Mouse (Mus musculus) forebrain, embryonic 14.5 days (tissue): ENCODE data around the gene Brd1. TPM values are rescaled to one million over a fixed set of nuclear protein-coding genes. Genes with fewer than 3 reads are reported as not detected.
A peak's percentile ranks its signal among the peaks of the same experiment; 100 is the strongest.
"Not testable (repeated sequence)": the region's sequence is repeated elsewhere in the genome, so short reads cannot be mapped to it uniquely, and the experiment has no call there.

Experiments used
- ATAC-seq: fragments of 200-750 bp; cut with Nextera tagmentation; 2 replicates; pipeline ENCODE4 v1.8.0; 2017; ENCODE audit warnings: mild to moderate bottlenecking, moderate library complexity
- DNase-seq: peaks from one replicate; pipeline ENCODE4 v3.0.0-alpha.2; 2015; ENCODE audit warnings: low spot score
- H3K27ac ChIP-seq: fragments of 300-500 bp; sonication (generic); 2 replicates; pipeline ENCODE4 v1.5.1; 2014; ENCODE audit warnings: low read depth, mild to moderate bottlenecking, control low read depth, low read length, moderate library complexity
- H3K27me3 ChIP-seq: fragments of 300-500 bp; sonication (generic); replicated peaks from 2 replicates; pipeline ENCODE4 v1.6.1; 2014; ENCODE audit warnings: low read length, control low read depth, mixed read lengths; ENCODE audit not compliant: control insufficient read depth, insufficient read depth
- H3K36me3 ChIP-seq: fragments of 300-500 bp; sonication (generic); 2 replicates; pipeline ENCODE4 v1.6.1; 2014; ENCODE audit warnings: low read length, control low read depth; ENCODE audit not compliant: control insufficient read depth, insufficient read depth
- H3K4me1 ChIP-seq: fragments of 300-500 bp; sonication (generic); 2 replicates; pipeline ENCODE4 v1.6.1; 2014; ENCODE audit warnings: antibody characterized with exemption, low read length, control low read depth; ENCODE audit not compliant: control insufficient read depth, insufficient read depth
- H3K4me2 ChIP-seq: fragments of 300-500 bp; sonication (generic); 2 replicates; pipeline ENCODE4 v1.6.1; 2014; ENCODE audit warnings: mild to moderate bottlenecking, control low read depth, low read length
- H3K4me3 ChIP-seq: fragments of 300-500 bp; sonication (generic); 2 replicates; pipeline ENCODE4 v1.5.1; 2014; ENCODE audit warnings: low read depth, low read length, control low read depth
- H3K9ac ChIP-seq: fragments of 300-500 bp; sonication (generic); 2 replicates; pipeline ENCODE4 v1.6.1; 2014; ENCODE audit warnings: mild to moderate bottlenecking, low read length, control low read depth, moderate library complexity
- H3K9me3 ChIP-seq: fragments of 300-500 bp; sonication (generic); replicated peaks from 2 replicates; pipeline ENCODE4 v1.6.1; 2016; ENCODE audit warnings: low read length, control low read depth, mixed read lengths; ENCODE audit not compliant: control insufficient read depth
- WGBS: fragments of 180-500 bp; shearing (Covaris S2); extraction: QIAGEN DNeasy Blood & Tissue Kit; methylation state at CpG from one replicate; pipeline ENCODE4 v1.1.7; 2014; 5-methylcytosine and 5-hydroxymethylcytosine counted together
- polyA plus RNA-seq: library from polyadenylated mRNA; unstranded; fragments of >200 nt; fragmentation: Nextera tagmentation; extraction: Ambion mirVana; gene quantifications from 2 replicates; pipeline ENCODE4 v1.2.1, GENCODE M21; 2014

Brd1 gene
- 27.0 and 27.9 TPM in 2 replicates for polyA plus RNA-seq

GRCm38 (mm10) chr15:88733834-88734571, at the start of gene Brd1:
TSS of gene Brd1 (minus strand) at chr15:88734233.
- Histone ChIP-seq H3K4me1 (peaks cover 20% of the 10 kb centered on the region), H3K27ac (peak within 1 kb of the TSS; percentile 91), H3K27me3 (no peaks in the 10 kb centered on the region), H3K9ac (peak within 1 kb of the TSS; percentile 98), H3K4me2 (peak within 1 kb of the TSS; percentile 78), H3K36me3 (peaks cover 20% of the 10 kb centered on the region), H3K9me3 (no peaks in the 10 kb centered on the region), H3K4me3 (peak within 1 kb of the TSS; percentile 100)
- peak; percentile 90 for ATAC-seq
- WGBS: 0% methylated on average over 60 of the region's 103 CpGs
- peak; percentile 90 for DNase-seq

- whole genome bisulfite sequencing: 85% methylated on average over 5 of the region's 5 CpGs
- not testable (repeated sequence) for H3K9me3 ChIP-seq, H3K9ac ChIP-seq, ATAC-seq, H3K4me1 ChIP-seq, H3K27me3 ChIP-seq, H3K4me2 ChIP-seq, DNase-seq, H3K4me3 ChIP-seq, H3K27ac ChIP-seq
- peaks cover 51% of the 10 kb centered on the region for H3K36me3 ChIP-seq
These were observed 40.6 kb upstream of the Brd1 start for GRCm38 (mm10) chr15:88774630-88775029.

- 89% methylated on average over 1 of the region's 1 CpGs for WGBS
- no peak overlapping the region for H3K4me2 ChIP-seq
- no peak for ATAC-seq
- no peaks in the 10 kb centered on the region for H3K27me3 ChIP-seq
- peaks cover 56% of the 10 kb centered on the region for H3K36me3 ChIP-seq
- H3K27ac ChIP-seq: no peak overlapping the region
- H3K9me3 ChIP-seq: 0 out of 2 replicates have a peak, but pooled peaks cover 4% of the 10 kb centered on the region
- no peak for DNase-seq
- H3K4me3 ChIP-seq: no peak overlapping the region
- H3K9ac ChIP-seq: no peak overlapping the region
- H3K4me1 ChIP-seq: no peaks in the 10 kb centered on the region
These were observed 34.5 kb upstream of the Brd1 start for GRCm38 (mm10) chr15:88768537-88768936.

GRCm38 (mm10) chr15:88766139-88766538, 32.1 kb upstream of the Brd1 start:
- H3K9ac ChIP-seq, H3K4me1 ChIP-seq, H3K27me3 ChIP-seq, ATAC-seq, DNase-seq, H3K27ac ChIP-seq, H3K4me3 ChIP-seq, H3K4me2 ChIP-seq, H3K9me3 ChIP-seq: not testable (repeated sequence)
- H3K36me3 ChIP-seq: peaks cover 59% of the 10 kb centered on the region
- WGBS: 92% methylated on average over 2 of the region's 2 CpGs

GRCm38 (mm10) chr15:88761551-88761950, 27.5 kb upstream of the Brd1 start:
- Histone ChIP-seq H3K27ac (no peak overlapping the region), H3K9me3 (no peaks in the 10 kb centered on the region), H3K9ac (no peak overlapping the region), H3K4me2 (no peak overlapping the region), H3K36me3 (peaks cover 71% of the 10 kb centered on the region), H3K4me1 (no peaks in the 10 kb centered on the region), H3K27me3 (no peaks in the 10 kb centered on the region), H3K4me3 (no peak overlapping the region)
- DNase-seq (no peak), ATAC-seq (no peak)
- WGBS: 95% methylated on average over 4 of the region's 4 CpGs

- Histone ChIP-seq H3K36me3 (peaks cover 67% of the 10 kb centered on the region), H3K9me3 (no peaks in the 10 kb centered on the region), H3K4me3 (no peak overlapping the region), H3K9ac (no peak overlapping the region), H3K27me3 (no peaks in the 10 kb centered on the region), H3K4me2 (no peak overlapping the region), H3K27ac (no peak overlapping the region), H3K4me1 (peaks cover 4% of the 10 kb centered on the region)
- 98% methylated on average over 3 of the region's 3 CpGs for WGBS
- DNase-seq (no peak), ATAC-seq (no peak)
These were observed 24.0 kb upstream of the Brd1 start for GRCm38 (mm10) chr15:88758061-88758460.

- peaks cover 46% of the 10 kb centered on the region for H3K36me3 ChIP-seq
- 99% methylated on average over 18 of the region's 18 CpGs for WGBS
- H3K9me3 ChIP-seq: no peaks in the 10 kb centered on the region
These were observed 21.7 kb upstream of the Brd1 start for GRCm38 (mm10) chr15:88755761-88756160.

GRCm38 (mm10) chr15:88754896-88755295, 20.9 kb upstream of the Brd1 start:
- peaks cover 13% of the 10 kb centered on the region for H3K4me1 ChIP-seq
- H3K9me3 ChIP-seq: no peaks in the 10 kb centered on the region
- H3K27me3 ChIP-seq: no peaks in the 10 kb centered on the region
- no peak overlapping the region for H3K9ac ChIP-seq
- ATAC-seq: no peak
- no peak for DNase-seq
- H3K36me3 ChIP-seq: peaks cover 39% of the 10 kb centered on the region
- H3K27ac ChIP-seq: no peak overlapping the region
- no peak overlapping the region for H3K4me2 ChIP-seq
- 94% methylated on average over 2 of the region's 2 CpGs for WGBS
- no peak overlapping the region for H3K4me3 ChIP-seq

More at GRCm38 (mm10) chr15:88755761-88756160, 21.7 kb upstream of the Brd1 start:
- DNase-seq (no peak), ATAC-seq (no peak)
- Histone ChIP-seq H3K27me3 (no peaks in the 10 kb centered on the region), H3K27ac (no peak overlapping the region), H3K4me2 (no peak overlapping the region), H3K9ac (no peak overlapping the region), H3K4me1 (peaks cover 9% of the 10 kb centered on the region), H3K4me3 (no peak overlapping the region)

- H3K4me2 ChIP-seq: peak overlapping the region; percentile 66
- peaks cover 22% of the 10 kb centered on the region for H3K36me3 ChIP-seq
- under 1% methylated on average over 8 of the region's 8 CpGs for WGBS
- peak overlapping the region; percentile 91 for H3K27ac ChIP-seq
- DNase-seq (peak; percentile 17), ATAC-seq (no peak)
- H3K9me3 ChIP-seq: no peaks in the 10 kb centered on the region
- H3K9ac ChIP-seq: peak overlapping the region; percentile 72
- peak overlapping the region; percentile 92 for H3K4me3 ChIP-seq
- no peaks in the 10 kb centered on the region for H3K27me3 ChIP-seq
- peaks cover 13% of the 10 kb centered on the region for H3K4me1 ChIP-seq
These were observed 18.3 kb upstream of the Brd1 start for GRCm38 (mm10) chr15:88752403-88752733.
